Mouse (Mus musculus) megakaryocyte, adult 5-6 weeks (primary cell): ENCODE results near the gene Thada. TPM values are rescaled to one million over a fixed set of nuclear protein-coding genes. Genes with fewer than 3 reads are reported as not detected.

ENCODE experiments used
- ATAC-seq: 2 replicates; pipeline ENCODE4 v1.8.0; 2016; ENCODE audit warnings: mild to moderate bottlenecking, inconsistent platforms; ENCODE audit not compliant: poor library complexity, severe bottlenecking
- total RNA-seq, 2 experiments: library from RNA; stranded (forward) in 1 of 2; stranded (reverse) in 1 of 2; fragments of 153-499, 151-499 nt in 1 of 2; fragments of 221-1000, 200-1000 nt in 1 of 2; gene quantifications; 2 replicates each; pipeline versions ENCODE4 v1.2.3 to v1.2.4; 2015 to 2017

The Thada gene
- total RNA-seq, 2 experiments from 2014 or later: 12.5 to 15.4 TPM

GRCm38 (mm10) chr17:84152206-84152975, 313.6 kb downstream of the Thada start:
- ATAC-seq: no peak

GRCm38 (mm10) chr17:84151306-84151705, 314.7 kb downstream of the Thada start:
- ATAC-seq: no peak

GRCm38 (mm10) chr17:84150291-84150690, 315.7 kb downstream of the Thada start:
- ATAC-seq: no peak

GRCm38 (mm10) chr17:84149566-84149965, 316.4 kb downstream of the Thada start:
- no peak for ATAC-seq

GRCm38 (mm10) chr17:84148499-84149484, 317.2 kb downstream of the Thada start:
- ATAC-seq: no peak

GRCm38 (mm10) chr17:84147183-84148108, 318.6 kb downstream of the Thada start:
- no peak for ATAC-seq

- no peak for ATAC-seq
Observed at GRCm38 (mm10) chr17:84146458-84147182, 319.4 kb downstream of the Thada start.

- peak; percentile 74 for ATAC-seq
Observed at GRCm38 (mm10) chr17:84145826-84146287, 320.1 kb downstream of the Thada start.

GRCm38 (mm10) chr17:84144762-84145599, 321.0 kb downstream of the Thada start:
- no peak for ATAC-seq

GRCm38 (mm10) chr17:84144130-84144529, 321.9 kb downstream of the Thada start:
- no peak for ATAC-seq

GRCm38 (mm10) chr17:84143219-84143844, 322.7 kb downstream of the Thada start:
- ATAC-seq: no peak

- ATAC-seq: no peak
Observed at GRCm38 (mm10) chr17:84141691-84142090, 324.3 kb downstream of the Thada start.

- ATAC-seq: peak; percentile 56
Observed at GRCm38 (mm10) chr17:84140822-84141507, 325.0 kb downstream of the Thada start.

Other genes starting within 250 kb of the Thada start
- gene Plekhh2, start 45.7 kb upstream of the Thada start, total RNA-seq (2015): not detected in 2 replicates
- 0.12 and 0.15 TPM in 2 replicates for gene Plekhh2, start 45.7 kb upstream of the Thada start, total RNA-seq (2017)
- gene Dync2li1, start 160.3 kb upstream of the Thada start, total RNA-seq (2015): 2.6 and 3.3 TPM in 2 replicates
- gene Dync2li1, start 160.3 kb upstream of the Thada start, total RNA-seq (2017): 0.88 and 1.1 TPM in 2 replicates
- not detected in 2 replicates for gene Abcg8, start 210.1 kb upstream of the Thada start, total RNA-seq (2015)
- not detected in 2 replicates for gene Abcg8, start 210.1 kb upstream of the Thada start, total RNA-seq (2017)
- not detected in 2 replicates for gene Abcg5, start 216.8 kb upstream of the Thada start, total RNA-seq (2015)
- gene Abcg5, start 216.8 kb upstream of the Thada start, total RNA-seq (2017): 0.16 TPM in 1 of 2 replicates, not detected in the other